Mouse (Mus musculus): ENCODE data around the gene Fyco1. TPM values are rescaled to one million over a fixed set of nuclear protein-coding genes. Genes with fewer than 3 reads are reported as not detected.

The Fyco1 gene
- polyA plus RNA-seq (2017; shearing (Covaris generic)) = 22.4 TPM

GRCm38 (mm10) chr9:123851713-123852448 lies at the start of gene Fyco1:
TSS of gene Fyco1 (minus strand) at chr9:123851899.

GRCm38 (mm10) chr9:123861929-123862328 lies 10.2 kb upstream of the Fyco1 start, which contains the start of gene Xcr1:
TSS of gene Xcr1 (minus strand) at chr9:123862029.

GRCm38 (mm10) chr9:123806267-123806666 lies 45.4 kb downstream of the Fyco1 start, which contains the start of gene Cxcr6:
TSS of gene Cxcr6 (plus strand) at chr9:123806475.

Other genes starting within 250 kb of the Fyco1 start
- gene Slc6a20b, start 219.3 kb downstream of the Fyco1 start, polyA plus RNA-seq (2017; shearing (Covaris generic)) = 0.16 TPM
- gene Ccr9, start 173.5 kb downstream of the Fyco1 start, polyA plus RNA-seq (2017; shearing (Covaris generic)) = 0.95 TPM
- gene Slc6a20a, start 173.0 kb downstream of the Fyco1 start, polyA plus RNA-seq (2017; shearing (Covaris generic)) = not detected
- gene Lztfl1, start 134.2 kb downstream of the Fyco1 start, polyA plus RNA-seq (2017; shearing (Covaris generic)) = 11.2 TPM
- 0.66 TPM for gene Cxcr6, start 45.4 kb downstream of the Fyco1 start, polyA plus RNA-seq (2017; shearing (Covaris generic))
- 0.15 TPM for gene Xcr1, start 10.1 kb upstream of the Fyco1 start, polyA plus RNA-seq (2017; shearing (Covaris generic))
- not detected for gene Ccr1, start 116.8 kb upstream of the Fyco1 start, polyA plus RNA-seq (2017; shearing (Covaris generic))
- not detected for gene Ccr1l1, start 126.5 kb upstream of the Fyco1 start, polyA plus RNA-seq (2017; shearing (Covaris generic))
- not detected for gene Ccr3, start 170.1 kb upstream of the Fyco1 start, polyA plus RNA-seq (2017; shearing (Covaris generic))

Data from naive thymus-derived CD4-positive, alpha-beta T cell, adult 5 months (primary cell).